Mouse (Mus musculus): ENCODE data around the gene Zc2hc1c. TPM values are rescaled to one million over a fixed set of nuclear protein-coding genes. Genes with fewer than 3 reads are reported as not detected.

Zc2hc1c gene
- 0.12 and 0.14 TPM in 2 replicates for polyA plus RNA-seq (2015; fragmentation: Nextera tagmentation; extraction: Ambion mirVana)

DNA sequence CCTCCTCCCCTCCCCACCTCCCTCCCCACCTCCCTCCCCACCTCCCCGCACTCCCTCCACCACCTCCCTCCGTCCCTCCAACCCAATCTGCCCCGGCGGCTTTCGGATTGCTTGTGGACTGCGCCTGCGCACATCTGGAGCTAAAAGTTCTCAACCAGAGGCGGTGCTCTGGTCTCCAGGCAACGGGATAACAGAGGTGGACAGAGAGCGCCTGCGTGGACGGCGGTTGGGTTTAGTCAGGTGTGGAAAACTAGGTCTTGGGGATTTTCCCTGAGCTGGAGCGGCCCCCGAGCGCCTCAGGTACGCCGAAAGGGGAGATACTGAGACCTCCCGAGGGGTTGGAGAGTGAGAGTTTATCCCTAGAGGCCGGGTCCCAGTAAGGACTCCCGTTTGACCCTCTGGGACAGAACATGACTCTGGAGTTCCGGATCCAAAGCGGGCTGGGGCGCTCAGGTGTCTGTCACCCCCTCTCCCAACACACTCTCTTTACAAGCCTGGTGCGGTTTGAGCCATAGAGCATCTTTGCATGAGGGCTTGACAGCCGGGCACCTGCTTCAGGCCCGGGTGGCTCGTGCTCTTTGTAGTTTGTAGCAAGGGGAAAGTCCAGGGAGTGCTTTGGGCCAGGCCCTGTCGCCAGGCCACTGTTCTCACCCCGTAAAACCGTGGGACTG, at the start of gene Zc2hc1c:
TSS of gene Zc2hc1c (plus strand) at position 106 of the 671 bp plus-strand sequence.
- Histone ChIP-seq H3K27ac (0 out of 2 replicates have a peak within 1 kb of the TSS, but pooled peaks have one; percentile 18), H3K36me3 (no peaks in the 10 kb centered on the region), H3K9me3 (replicated peaks) (no peaks in the 10 kb centered on the region), H3K4me1 (replicated peaks) (peaks cover 16% of the 10 kb centered on the region), H3K4me2 (peak within 1 kb of the TSS; percentile 69), H3K9ac (peak within 1 kb of the TSS; percentile 55), H3K4me3 (replicated peaks) (peak within 1 kb of the TSS; percentile 58), H3K27me3 (peaks cover 33% of the 10 kb centered on the region)
- DNase-seq (peak; percentile 62), ATAC-seq (ENCODE audit: low read depth) (peak; percentile 78)
- WGBS (ENCODE audit: insufficient replicate concordance): 5% methylated on average over 31 of the region's 31 CpGs

DNA sequence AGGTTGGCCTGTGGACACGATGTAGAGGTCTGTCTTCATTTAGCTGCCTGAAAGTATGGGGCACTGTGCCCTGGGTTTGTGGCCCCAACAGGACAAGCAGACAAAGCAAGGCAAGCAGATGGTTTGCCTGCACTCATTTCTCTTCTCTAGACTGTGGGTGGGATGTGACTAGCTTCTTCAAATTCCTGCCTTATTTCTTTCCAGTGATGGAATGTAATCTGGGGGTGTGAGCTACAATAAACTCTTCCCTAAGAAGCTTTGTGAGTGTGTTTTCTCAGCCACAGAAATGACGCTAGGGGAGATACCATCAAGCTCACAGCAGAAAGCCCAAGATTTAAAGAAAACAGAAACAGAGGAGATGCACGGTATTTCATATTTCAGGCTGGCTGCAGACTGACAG, 36.3 kb upstream of the Zc2hc1c start:
- Histone ChIP-seq H3K9ac (no peak overlapping the region), H3K9me3 (replicated peaks) (no peaks in the 10 kb centered on the region), H3K27me3 (no peaks in the 10 kb centered on the region), H3K4me2 (no peak overlapping the region), H3K4me1 (replicated peaks) (peaks cover 11% of the 10 kb centered on the region), H3K4me3 (replicated peaks) (no peak overlapping the region), H3K36me3 (peaks cover 11% of the 10 kb centered on the region), H3K27ac (no peak overlapping the region)
- DNase-seq (no peak), ATAC-seq (ENCODE audit: low read depth) (no peak)
- WGBS (ENCODE audit: insufficient replicate concordance): 74% methylated on average over 3 of the region's 3 CpGs

DNA sequence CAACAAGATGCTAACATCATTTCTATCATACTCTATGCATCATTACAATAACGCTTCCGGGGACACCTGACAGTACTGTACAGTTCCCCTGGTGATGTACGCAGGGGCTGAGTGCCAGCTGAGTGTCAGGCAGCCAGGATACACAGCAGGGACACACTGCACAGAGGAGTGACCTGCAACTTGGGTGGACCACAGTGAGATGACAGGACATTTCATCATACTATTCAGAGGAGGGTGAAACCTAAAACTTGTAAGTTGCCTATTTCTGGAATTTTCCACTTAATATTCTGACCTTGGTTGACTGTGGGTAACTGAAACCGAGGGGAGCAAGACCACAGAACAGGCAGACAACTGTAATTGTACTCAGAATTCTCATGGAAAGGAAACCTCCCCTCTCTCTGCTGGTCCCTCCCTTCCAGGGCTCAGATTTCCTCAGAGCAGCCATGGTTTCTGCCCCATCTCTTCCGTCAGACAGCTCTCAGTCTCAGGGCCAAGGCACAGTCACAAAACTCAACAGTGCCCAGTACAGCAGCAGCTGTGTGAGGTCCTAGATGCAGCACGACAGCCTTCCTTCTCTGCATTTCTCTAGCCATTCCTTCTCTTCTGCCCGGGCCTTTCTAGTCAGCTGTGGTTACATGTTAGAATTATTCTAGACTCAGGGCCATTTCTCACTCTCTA, 32.2 kb upstream of the Zc2hc1c start:
- no peaks in the 10 kb centered on the region for H3K36me3 ChIP-seq
- peak overlapping the region; percentile 59 for H3K27ac ChIP-seq
- WGBS (ENCODE audit: insufficient replicate concordance): 64% methylated on average over 7 of the region's 7 CpGs
- ATAC-seq (ENCODE audit: low read depth) (no peak), DNase-seq (no peak)
- peaks cover 21% of the 10 kb centered on the region for H3K4me1 ChIP-seq (replicated peaks)
- H3K4me3 ChIP-seq (replicated peaks): no peak overlapping the region
- H3K27me3 ChIP-seq: no peaks in the 10 kb centered on the region
- H3K4me2 ChIP-seq: no peak overlapping the region
- no peak overlapping the region for H3K9ac ChIP-seq
- H3K9me3 ChIP-seq (replicated peaks): no peaks in the 10 kb centered on the region

DNA sequence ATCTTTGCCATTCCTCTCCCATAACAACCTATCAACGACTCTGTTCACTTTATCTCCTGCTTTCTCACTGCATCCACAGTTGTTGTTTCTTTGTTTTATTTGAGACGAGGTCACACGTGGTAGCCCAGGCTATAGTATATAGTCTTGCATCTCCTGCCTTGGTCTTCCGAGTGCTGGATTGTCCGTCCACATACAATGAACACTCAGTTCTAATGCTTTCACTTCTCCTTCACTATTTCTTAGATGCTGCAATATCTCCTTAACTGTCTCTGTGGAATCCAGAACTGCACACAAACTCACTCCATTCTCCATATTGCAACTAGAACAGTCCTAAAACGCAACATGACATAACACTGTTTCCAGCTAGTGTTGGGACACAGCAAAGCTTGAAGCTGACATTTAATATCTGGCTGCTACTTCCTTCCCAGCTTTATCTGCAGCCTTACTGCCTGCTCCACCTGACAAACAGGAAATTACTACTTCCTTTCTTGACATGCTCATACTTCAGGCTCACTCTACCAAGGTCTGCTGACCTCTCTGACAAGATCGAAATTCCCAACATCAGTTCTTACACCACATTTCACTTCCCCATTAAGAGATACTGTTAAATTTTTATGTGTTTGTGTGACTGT, 31.3 kb upstream of the Zc2hc1c start:
- Histone ChIP-seq H3K27me3 (no peaks in the 10 kb centered on the region), H3K4me1 (replicated peaks) (peaks cover 21% of the 10 kb centered on the region), H3K9ac (no peak overlapping the region), H3K36me3 (no peaks in the 10 kb centered on the region), H3K9me3 (replicated peaks) (no peaks in the 10 kb centered on the region), H3K27ac (peak overlapping the region; percentile 59; the same call in 1 of the 2 replicates), H3K4me3 (replicated peaks) (no peak overlapping the region), H3K4me2 (no peak overlapping the region)
- 20% methylated on average over 7 of the region's 7 CpGs for WGBS (ENCODE audit: insufficient replicate concordance)
- DNase-seq (no peak), ATAC-seq (ENCODE audit: low read depth) (peak; percentile 47; the same call in 1 of the 2 replicates)

DNA sequence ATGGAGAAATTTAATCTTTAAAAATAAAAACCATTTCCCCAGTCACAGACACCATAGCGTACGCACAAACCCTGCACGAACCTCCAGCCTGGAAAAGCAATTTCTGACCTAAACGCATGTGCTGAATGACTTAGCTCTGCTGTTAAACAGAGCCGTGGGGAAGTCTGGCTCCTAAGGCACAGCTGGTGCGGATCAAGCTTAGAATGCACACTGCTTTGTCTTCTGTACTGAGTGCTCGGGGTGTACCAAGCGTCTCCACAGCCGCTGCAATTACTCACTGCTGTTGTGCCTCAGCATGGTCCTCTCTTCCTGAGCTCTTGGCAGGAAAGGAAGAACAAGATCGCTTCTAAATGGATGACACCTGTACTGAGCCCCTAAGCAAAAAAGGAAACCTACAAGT, 25.9 kb upstream of the Zc2hc1c start:
- Histone ChIP-seq H3K4me1 (replicated peaks) (peaks cover 6% of the 10 kb centered on the region; the same call in 1 of the 2 replicates), H3K4me2 (no peak overlapping the region), H3K36me3 (no peaks in the 10 kb centered on the region), H3K4me3 (replicated peaks) (no peak overlapping the region), H3K27ac (no peak overlapping the region), H3K9me3 (replicated peaks) (no peaks in the 10 kb centered on the region), H3K9ac (no peak overlapping the region), H3K27me3 (no peaks in the 10 kb centered on the region)
- DNase-seq (no peak), ATAC-seq (ENCODE audit: low read depth) (no peak)
- WGBS (ENCODE audit: insufficient replicate concordance): 73% methylated on average over 10 of the region's 10 CpGs

DNA sequence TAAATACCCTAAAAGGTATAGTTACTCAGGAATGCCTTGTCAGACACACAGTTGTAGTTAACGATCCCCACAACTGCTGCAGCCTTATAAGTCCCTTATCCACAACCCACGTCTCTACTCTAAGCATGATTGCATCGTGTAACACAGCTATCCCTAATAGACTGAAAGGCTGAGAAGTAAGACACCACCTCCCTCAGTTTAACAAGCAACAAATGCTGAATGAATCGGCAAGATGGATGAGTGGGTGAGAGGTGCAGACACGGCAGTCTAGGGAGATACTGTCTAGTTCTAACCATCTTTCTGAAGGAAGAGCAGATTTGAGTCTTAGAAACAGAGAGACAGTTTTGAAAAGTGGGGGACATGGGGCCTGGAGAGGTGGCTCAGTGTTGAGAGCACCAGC, 25.2 kb upstream of the Zc2hc1c start:
- Histone ChIP-seq H3K9me3 (replicated peaks) (no peaks in the 10 kb centered on the region), H3K4me1 (replicated peaks) (0 out of 2 replicates have a peak, but pooled peaks cover under 1% of the 10 kb centered on the region), H3K27me3 (no peaks in the 10 kb centered on the region), H3K27ac (no peak overlapping the region), H3K36me3 (no peaks in the 10 kb centered on the region), H3K9ac (no peak overlapping the region), H3K4me2 (no peak overlapping the region), H3K4me3 (replicated peaks) (no peak overlapping the region)
- ATAC-seq (ENCODE audit: low read depth) (no peak), DNase-seq (no peak)
- 58% methylated on average over 5 of the region's 5 CpGs for WGBS (ENCODE audit: insufficient replicate concordance)

DNA sequence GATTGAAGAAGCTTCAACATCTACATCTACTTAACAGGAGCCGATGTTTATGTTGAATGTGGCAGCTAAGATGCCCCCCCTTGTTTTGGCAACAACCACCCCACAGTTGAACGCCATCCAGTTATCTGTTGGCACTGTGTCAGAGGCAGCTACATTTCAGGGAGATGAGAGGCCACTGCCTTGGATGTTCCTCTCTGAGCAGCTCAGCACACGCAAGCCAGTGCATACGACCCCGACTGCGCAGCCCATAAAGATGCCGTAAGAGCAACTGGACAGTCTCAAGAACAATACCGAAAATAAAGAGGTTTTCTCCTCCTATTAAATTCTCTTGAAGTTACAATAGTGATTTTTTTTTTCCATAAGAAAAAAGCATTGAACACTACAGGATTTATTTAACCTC, 23.9 kb upstream of the Zc2hc1c start:
- 85% methylated on average over 8 of the region's 8 CpGs for WGBS (ENCODE audit: insufficient replicate concordance)
- no peak for ATAC-seq (ENCODE audit: low read depth)

DNA sequence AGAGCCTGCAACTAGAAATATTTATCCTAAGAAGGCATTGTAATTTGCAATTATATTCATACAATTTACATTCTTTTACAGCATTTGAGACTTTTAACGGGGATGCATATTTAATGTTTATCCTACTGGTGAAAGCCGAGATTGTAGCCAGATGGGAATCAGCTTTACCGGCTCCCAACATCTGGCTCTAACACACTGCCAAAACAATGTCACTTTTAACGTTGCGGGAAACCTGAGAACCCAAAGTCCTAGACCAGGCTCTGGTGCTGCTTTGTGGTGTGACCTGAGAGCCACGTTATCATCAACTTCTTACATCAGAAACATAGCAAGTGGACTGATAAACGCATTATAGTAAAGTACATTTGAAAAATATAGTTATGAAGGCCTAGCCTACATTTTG, 23.5 kb upstream of the Zc2hc1c start:
- ATAC-seq (ENCODE audit: low read depth): no peak
- no peak for DNase-seq
- Histone ChIP-seq H3K9ac (no peak overlapping the region), H3K36me3 (peaks cover 6% of the 10 kb centered on the region; the same call in 1 of the 2 replicates), H3K9me3 (replicated peaks) (no peaks in the 10 kb centered on the region), H3K27ac (no peak overlapping the region), H3K4me3 (replicated peaks) (no peak overlapping the region), H3K4me1 (replicated peaks) (peaks cover 2% of the 10 kb centered on the region; the same call in 1 of the 2 replicates), H3K4me2 (no peak overlapping the region), H3K27me3 (no peaks in the 10 kb centered on the region)
- WGBS (ENCODE audit: insufficient replicate concordance): 70% methylated on average over 7 of the region's 7 CpGs

More for the DNA sequence above, 23.9 kb upstream of the Zc2hc1c start:
- Histone ChIP-seq H3K4me1 (replicated peaks) (no peaks in the 10 kb centered on the region), H3K27ac (no peak overlapping the region), H3K4me2 (no peak overlapping the region), H3K4me3 (replicated peaks) (no peak overlapping the region), H3K36me3 (peaks cover 6% of the 10 kb centered on the region; the same call in 1 of the 2 replicates), H3K9me3 (replicated peaks) (no peaks in the 10 kb centered on the region), H3K9ac (no peak overlapping the region), H3K27me3 (no peaks in the 10 kb centered on the region)
- DNase-seq: no peak

DNA sequence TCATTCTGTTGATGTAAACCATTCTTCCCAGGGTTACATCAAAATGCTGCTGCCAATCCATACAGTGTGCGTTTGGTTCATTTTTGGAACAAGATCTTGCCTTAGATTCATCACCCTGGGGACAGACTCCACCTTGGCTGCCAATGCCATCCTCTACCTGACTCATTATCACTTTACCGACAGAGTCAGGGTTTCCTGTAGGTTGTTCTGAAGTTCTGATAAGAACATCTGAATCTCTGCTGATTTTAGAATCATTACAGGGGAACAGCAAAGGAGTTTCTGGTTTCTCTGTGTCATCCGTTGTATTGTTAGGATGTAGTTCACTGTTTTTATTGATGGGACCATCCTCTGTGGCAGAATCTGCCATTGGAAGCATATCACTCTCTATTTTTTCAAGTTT, 22.1 kb upstream of the Zc2hc1c start:
- DNase-seq (no peak), ATAC-seq (ENCODE audit: low read depth) (no peak)
- H3K9ac ChIP-seq: no peak overlapping the region
- 60% methylated on average over 3 of the region's 3 CpGs for WGBS (ENCODE audit: insufficient replicate concordance)
- no peak overlapping the region for H3K4me2 ChIP-seq
- H3K36me3 ChIP-seq: peaks cover 6% of the 10 kb centered on the region; the same call in 1 of the 2 replicates
- H3K4me1 ChIP-seq (replicated peaks): peaks cover 13% of the 10 kb centered on the region
- no peaks in the 10 kb centered on the region for H3K27me3 ChIP-seq
- H3K9me3 ChIP-seq (replicated peaks): no peaks in the 10 kb centered on the region
- no peak overlapping the region for H3K4me3 ChIP-seq (replicated peaks)
- H3K27ac ChIP-seq: no peak overlapping the region

DNA sequence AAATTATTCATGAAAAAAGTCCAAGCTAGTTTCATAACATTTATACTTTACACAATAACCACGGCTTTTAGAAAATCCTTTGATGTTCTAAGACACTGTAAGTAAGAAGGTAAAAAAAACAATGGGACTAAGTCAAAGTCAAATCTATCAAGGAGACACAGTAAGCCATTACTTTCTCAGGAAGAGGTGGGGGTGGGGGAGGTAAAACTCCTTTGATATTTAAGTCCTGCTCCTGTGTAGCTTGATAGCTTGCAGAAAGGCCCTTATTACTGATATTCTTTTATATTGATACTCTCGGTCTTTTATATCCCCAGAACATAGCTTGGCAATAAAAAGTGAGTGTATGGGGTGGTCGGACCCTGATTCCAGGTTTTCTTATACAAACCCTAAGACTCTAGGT, 18.6 kb upstream of the Zc2hc1c start:
- WGBS (ENCODE audit: insufficient replicate concordance): 50% methylated on average over 3 of the region's 3 CpGs
- no peak overlapping the region for H3K27ac ChIP-seq

DNA sequence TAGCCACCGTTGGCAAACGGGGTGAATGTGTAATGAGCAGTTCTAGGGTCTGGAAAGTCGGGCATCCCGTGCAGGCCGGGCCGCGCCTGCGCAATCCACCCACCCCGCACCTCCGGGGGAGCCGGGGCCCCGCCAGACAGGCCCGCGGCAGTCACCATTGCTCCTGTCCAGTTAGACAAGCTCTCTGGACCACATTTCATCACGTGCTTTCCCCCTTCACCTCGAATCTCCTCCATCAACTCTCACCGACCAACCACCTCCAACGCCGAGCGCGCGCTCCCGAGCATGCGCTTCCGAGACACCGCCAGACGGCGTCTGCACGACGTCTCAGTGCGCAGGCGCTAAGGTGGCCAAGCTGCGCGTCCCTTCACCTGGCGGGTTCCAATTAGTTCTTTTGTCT, 18.1 kb upstream of the Zc2hc1c start, which contains the start of gene Mlh3:
TSS of gene Mlh3 (minus strand) at position 281 of the 400 bp plus-strand sequence.
- peak within 1 kb of the TSS; percentile 72 for H3K4me2 ChIP-seq
- peaks cover 5% of the 10 kb centered on the region; the same call in 1 of the 2 replicates for H3K9me3 ChIP-seq (replicated peaks)
- DNase-seq (peak; percentile 77), ATAC-seq (ENCODE audit: low read depth) (peak; percentile 88)
- H3K9ac ChIP-seq: peak within 1 kb of the TSS; percentile 75
- no peaks in the 10 kb centered on the region for H3K27me3 ChIP-seq
- peaks cover 34% of the 10 kb centered on the region for H3K4me1 ChIP-seq (replicated peaks)
- peaks cover 17% of the 10 kb centered on the region for H3K36me3 ChIP-seq
- H3K4me3 ChIP-seq (replicated peaks): peak within 1 kb of the TSS; percentile 71
- WGBS (ENCODE audit: insufficient replicate concordance): 1% methylated on average over 35 of the region's 35 CpGs
- H3K27ac ChIP-seq: peak within 1 kb of the TSS; percentile 70

More for the DNA sequence above, 18.6 kb upstream of the Zc2hc1c start:
- peak overlapping the region; percentile 71 for H3K4me3 ChIP-seq (replicated peaks)
- peak overlapping the region; percentile 75 for H3K9ac ChIP-seq
- H3K4me1 ChIP-seq (replicated peaks): peaks cover 34% of the 10 kb centered on the region
- H3K4me2 ChIP-seq: peak overlapping the region; percentile 72
- H3K9me3 ChIP-seq (replicated peaks): peaks cover 3% of the 10 kb centered on the region; the same call in 1 of the 2 replicates
- DNase-seq (no peak), ATAC-seq (ENCODE audit: low read depth) (no peak)
- peaks cover 13% of the 10 kb centered on the region for H3K36me3 ChIP-seq
- H3K27me3 ChIP-seq: no peaks in the 10 kb centered on the region
